23 mouse cellular contexts compared by ENCODE assay signal in genomic region chr16:21374067-21374466, GRCm38 (mm10). TPM values are rescaled to one million over a fixed set of nuclear protein-coding genes. Genes with fewer than 3 reads are reported as not detected.
DNase-seq lines count a peak whose midpoint lies in the region; TF ChIP-seq lines count a peak whose summit lies in the region.
"Had no signal": no experiment of that assay in that cellular context is flagged by ENCODE, and none has a peak within 500 bp of the region (broad histone marks: within the 10 kb centered on the region; RNA-seq: fewer than 3 reads in every experiment).

No protein-coding gene starts in this region.

- H3K4me3 ChIP-seq in layer of hippocampus, adult 2 months: no peak overlapping the region
- H3K4me3 ChIP-seq in left cerebral cortex, adult 2 months: no peak overlapping the region
- H3K4me3 ChIP-seq: embryonic facial prominence, embryonic 12.5 days; embryonic facial prominence, embryonic 15.5 days; heart, embryonic 12.5 days; heart, embryonic 15.5 days; hindbrain, embryonic 15.5 days had no signal

- intact Hi-C loops in left cerebral cortex, adult 2 months (cut with DNase I): loop anchor here (1.0 to 2.0 kb wide), 2 partner anchors 21 to 41 kb away; no protein-coding TSS in a partner anchor
- intact Hi-C loops in heart, postnatal 25 days (cut with DNase I): no loop called here

- no peak for TF ChIP-seq CTCF in layer of hippocampus, adult 2 months (conservative IDR thresholded peaks at IDR 0.05)
- TF ChIP-seq CTCF in left cerebral cortex, adult 2 months (IDR thresholded peaks at IDR 0.05): no peak

- H3K27ac ChIP-seq in layer of hippocampus, adult 2 months: peak overlapping the region; percentile 55
- H3K27ac ChIP-seq in left cerebral cortex, adult 2 months: peak overlapping the region; percentile 90
- H3K27ac ChIP-seq: embryonic facial prominence, embryonic 12.5 days; heart, embryonic 15.5 days; hindbrain, embryonic 15.5 days had no signal

- no peak for DNase-seq in layer of hippocampus, adult 2 months (ENCODE audit: low spot score in 2 of 2)
- DNase-seq in layer of hippocampus, adult 8-10 months (ENCODE audit: low spot score in 2 of 2): no peak
- DNase-seq in left cerebral cortex, adult 2 months (ENCODE audit: extremely low spot score in 1 of 2, low spot score in 2 of 2): no peak
- no peak for DNase-seq in left cerebral cortex, adult 11 months (ENCODE audit: low spot score)
- peak; percentile 38 for DNase-seq in right cerebral cortex, postnatal 25 days
- no peak for DNase-seq in right cerebral cortex, postnatal 4 days
- peak; percentile 78 for DNase-seq in telencephalon, adult 2 months (ENCODE audit: low read depth, low spot score)
- DNase-seq in heart, postnatal 25 days (ENCODE audit: low spot score): no peak
- DNase-seq: adrenal gland, adult 2 months; adrenal gland, postnatal 14 days; cerebellum, adult 11-12 months; cerebellum, adult 8-10 months; cerebellum, postnatal 10 days; forebrain, postnatal 0 days; gastrocnemius, postnatal 25 days; heart, adult 18-20 months; heart, postnatal 10 days; heart, postnatal 4 days had no signal

RNA-seq across cellular contexts. Expression of gene Vps8, which starts 48.9 kb away (rescaled TPM):
- total RNA-seq in layer of hippocampus, adult 2 months (2021): 10 to 100 TPM; 55.1 to 55.9 TPM
- total RNA-seq in layer of hippocampus, adult 8-10 months (2022): 10 to 100 TPM; 47.6 to 58.3 (median 51.8) TPM
- total RNA-seq in left cerebral cortex, adult 2 months (2021): 10 to 100 TPM; 56.7 to 56.8 TPM
- 10 to 100 TPM; 21.4 to 24.4 TPM for total RNA-seq in heart, postnatal 25 days (2021)

Comparison
In these comparisons a context has a peak if more than half of its experiments do, and no peak if none do; other contexts are left out.
1. DNase-seq: peak in right cerebral cortex, postnatal 25 days (single experiment) and telencephalon, adult 2 months (single experiment); none in layer of hippocampus, adult 2 months (0 of 2), layer of hippocampus, adult 8-10 months (0 of 2), left cerebral cortex, adult 2 months (0 of 2), left cerebral cortex, adult 11 months (single experiment), right cerebral cortex, postnatal 4 days (single experiment) and heart, postnatal 25 days (single experiment).